Mouse (Mus musculus) skeletal muscle tissue, adult 2 months (tissue): Measurements from ENCODE around the gene Astn2.

ENCODE experiments used
- DNase-seq: peaks from one replicate; pipeline ENCODE4 v3.0.0-alpha.2; 2012; ENCODE audit warnings: low read depth, low spot score

Astn2 gene

GRCm38 (mm10) chr4:65864551-65864950 is 539.9 kb downstream of the Astn2 start:
- DNase-seq: no peak

- no peak for DNase-seq
Observed at GRCm38 (mm10) chr4:65843191-65843590, 561.2 kb downstream of the Astn2 start.

- no peak for DNase-seq
Observed at GRCm38 (mm10) chr4:65839550-65840000, 564.8 kb downstream of the Astn2 start.

- DNase-seq: no peak
Observed at GRCm38 (mm10) chr4:65838781-65839180, 565.6 kb downstream of the Astn2 start.

GRCm38 (mm10) chr4:65832971-65833370 is 571.4 kb downstream of the Astn2 start:
- DNase-seq: no peak

GRCm38 (mm10) chr4:65831872-65832271 is 572.5 kb downstream of the Astn2 start:
- DNase-seq: no peak

GRCm38 (mm10) chr4:65830495-65830894 is 573.9 kb downstream of the Astn2 start:
- DNase-seq: no peak

- no peak for DNase-seq
Observed at GRCm38 (mm10) chr4:65821070-65821469, 583.3 kb downstream of the Astn2 start.

- no peak for DNase-seq
Observed at GRCm38 (mm10) chr4:65820236-65820635, 584.2 kb downstream of the Astn2 start.

GRCm38 (mm10) chr4:65819835-65820234 is 584.6 kb downstream of the Astn2 start:
- no peak for DNase-seq

GRCm38 (mm10) chr4:65814176-65814535 is 590.3 kb downstream of the Astn2 start:
- peak; percentile 48 for DNase-seq

- DNase-seq: peak; percentile 1
Observed at GRCm38 (mm10) chr4:65813500-65814175, 590.8 kb downstream of the Astn2 start.

GRCm38 (mm10) chr4:65807341-65807740 is 597.1 kb downstream of the Astn2 start:
- no peak for DNase-seq

GRCm38 (mm10) chr4:65801204-65801603 is 603.2 kb downstream of the Astn2 start:
- no peak for DNase-seq

GRCm38 (mm10) chr4:65791051-65791450 is 613.4 kb downstream of the Astn2 start:
- DNase-seq: no peak

GRCm38 (mm10) chr4:65773368-65774010 is 630.9 kb downstream of the Astn2 start:
- no peak for DNase-seq

GRCm38 (mm10) chr4:65770952-65771351 is 633.5 kb downstream of the Astn2 start:
- no peak for DNase-seq

GRCm38 (mm10) chr4:65767919-65768318 is 636.5 kb downstream of the Astn2 start:
- DNase-seq: no peak

GRCm38 (mm10) chr4:65767431-65767830 is 637.0 kb downstream of the Astn2 start:
- no peak for DNase-seq

- no peak for DNase-seq
Observed at GRCm38 (mm10) chr4:65765312-65765711, 639.1 kb downstream of the Astn2 start.

GRCm38 (mm10) chr4:65764275-65764674 is 640.1 kb downstream of the Astn2 start:
- no peak for DNase-seq

GRCm38 (mm10) chr4:65763823-65764222 is 640.6 kb downstream of the Astn2 start:
- no peak for DNase-seq

- DNase-seq: no peak
Observed at GRCm38 (mm10) chr4:65762116-65762515, 642.3 kb downstream of the Astn2 start.
